ENCODE assay signal across 16 mouse cellular contexts in genomic region chr5:103835471-103836147, GRCm38 (mm10).
A peak's percentile ranks its signal among the peaks of the same experiment; 100 is the strongest.
DNase-seq lines count a peak whose midpoint lies in the region; ATAC-seq and TF ChIP-seq lines count a peak whose summit lies in the region.
"Had no signal": no experiment of that assay in that cellular context is flagged by ENCODE, and none has a peak within 500 bp of the region (broad histone marks: within the 10 kb centered on the region; RNA-seq: fewer than 3 reads in every experiment).

No protein-coding gene starts in this region.

- no peak overlapping the region for H3K27ac ChIP-seq in hindbrain, postnatal 0 days
- no peak overlapping the region for H3K27ac ChIP-seq in hindbrain, embryonic 16.5 days (ENCODE audit: low read depth, low read length)
- H3K27ac ChIP-seq: embryonic facial prominence, embryonic 13.5 days; liver, embryonic 15.5 days; midbrain, embryonic 12.5 days had no signal

- 46% methylated on average over 15 of the region's 15 CpGs for WGBS in hindbrain, postnatal 0 days
- 64% methylated on average over 15 of the region's 15 CpGs for WGBS in hindbrain, embryonic 16.5 days

- no peaks in the 10 kb centered on the region for H3K27me3 ChIP-seq in hindbrain, postnatal 0 days (ENCODE audit: insufficient read depth, low read length)
- no peaks in the 10 kb centered on the region for H3K27me3 ChIP-seq in hindbrain, embryonic 16.5 days (replicated peaks; ENCODE audit: control insufficient read depth, insufficient read depth, low read length)
- H3K27me3 ChIP-seq: embryonic facial prominence, embryonic 13.5 days; liver, embryonic 15.5 days; midbrain, embryonic 12.5 days had no signal

- H3K4me1 ChIP-seq in hindbrain, postnatal 0 days (ENCODE audit: insufficient read depth, low read length): 0 out of 2 replicates have a peak, but pooled peaks cover 5% of the 10 kb centered on the region
- no peaks in the 10 kb centered on the region; the same call in 1 of the 2 replicates for H3K4me1 ChIP-seq in hindbrain, embryonic 16.5 days (ENCODE audit: control insufficient read depth, insufficient read depth, low read depth, low read length)
- H3K4me1 ChIP-seq: midbrain, embryonic 12.5 days had no signal

- peak; percentile 56 to 72 for DNase-seq in cerebellum, postnatal 10 days
- no peak for DNase-seq in cerebellum, postnatal 25 days
- peak; percentile 32 for DNase-seq in hindbrain, postnatal 0 days (ENCODE audit: low spot score)
- peak; percentile 60 for DNase-seq in adipocyte (ENCODE audit: low spot score)
- DNase-seq in kidney, adult 9 months: peak; percentile 75
- no peak for DNase-seq in MN1 (ENCODE audit: low spot score)
- DNase-seq: adrenal gland, adult 8-10 months; heart, postnatal 4 days; layer of hippocampus, adult 9-11 months; thymus, postnatal 36 days had no signal

- no peaks in the 10 kb centered on the region for H3K36me3 ChIP-seq in hindbrain, postnatal 0 days (ENCODE audit: insufficient read depth, low read length)
- no peaks in the 10 kb centered on the region for H3K36me3 ChIP-seq in hindbrain, embryonic 16.5 days (ENCODE audit: control insufficient read depth, insufficient read depth, low read length)

- ATAC-seq in hindbrain, postnatal 0 days: 0 out of 2 replicates have a peak, but pooled peaks have one; percentile 33
- no peak; the same call in 1 of the 2 replicates for ATAC-seq in hindbrain, embryonic 16.5 days
- no peak for ATAC-seq in erythroblast, adult 5-6 weeks (replicated peaks; ENCODE audit: low FRiP score, poor library complexity, severe bottlenecking)
- ATAC-seq: inflammation-experienced regulatory T-cells, adult 6 months had no signal

- no peak overlapping the region for H3K4me3 ChIP-seq in hindbrain, postnatal 0 days (ENCODE audit: low read length)
- no peak overlapping the region for H3K4me3 ChIP-seq in hindbrain, embryonic 16.5 days (ENCODE audit: low read length)
- H3K4me3 ChIP-seq: embryonic facial prominence, embryonic 13.5 days; liver, embryonic 15.5 days; midbrain, embryonic 12.5 days had no signal

- no peak for TF ChIP-seq CTCF in hindbrain, postnatal 0 days (IDR thresholded peaks at IDR 0.05; ENCODE audit: low read depth)

- H3K9me3 ChIP-seq in hindbrain, postnatal 0 days (ENCODE audit: low read length): no peaks in the 10 kb centered on the region
- H3K9me3 ChIP-seq in hindbrain, embryonic 16.5 days (ENCODE audit: control insufficient read depth, low read length): no peaks in the 10 kb centered on the region
- H3K9me3 ChIP-seq: embryonic facial prominence, embryonic 13.5 days; liver, embryonic 15.5 days; midbrain, embryonic 12.5 days had no signal

- H3K9ac ChIP-seq in hindbrain, postnatal 0 days (replicated peaks; ENCODE audit: low read length): no peak overlapping the region
- no peak overlapping the region for H3K9ac ChIP-seq in hindbrain, embryonic 16.5 days (ENCODE audit: low read depth, low read length)
- H3K9ac ChIP-seq: embryonic facial prominence, embryonic 13.5 days; liver, embryonic 15.5 days; midbrain, embryonic 12.5 days had no signal

- H3K4me2 ChIP-seq in hindbrain, postnatal 0 days (ENCODE audit: low read depth, low read length): no peak overlapping the region
- H3K4me2 ChIP-seq in hindbrain, embryonic 16.5 days (ENCODE audit: low read length): no peak overlapping the region
- H3K4me2 ChIP-seq: embryonic facial prominence, embryonic 13.5 days; liver, embryonic 15.5 days; midbrain, embryonic 12.5 days had no signal

Comparison
In these comparisons a context has a peak if more than half of its experiments do, and no peak if none do; other contexts are left out.
1. DNase-seq: peak in cerebellum, postnatal 10 days (2 of 2), hindbrain, postnatal 0 days (single experiment), adipocyte (single experiment) and kidney, adult 9 months (single experiment); none in cerebellum, postnatal 25 days (0 of 2) and MN1 (single experiment).